Mouse (Mus musculus) embryonic facial prominence, embryonic 14.5 days (tissue): Measurements from ENCODE around the gene AC141477.1. TPM values are rescaled to one million over a fixed set of nuclear protein-coding genes. Genes with fewer than 3 reads are reported as not detected.

Source experiments
- polyA plus RNA-seq: library from polyadenylated mRNA; unstranded; fragments of >200 nt; fragmentation: Nextera tagmentation; extraction: Ambion mirVana; gene quantifications from 2 replicates; pipeline ENCODE4 v1.2.1, GENCODE M21; 2014

The AC141477.1 gene
- polyA plus RNA-seq, 1 experiment from 2014 or later: not detected

Other genes starting within 250 kb of the AC141477.1 start
- 68.7 and 71.5 TPM in 2 replicates for gene Prmt2, start 202.6 kb downstream of the AC141477.1 start, polyA plus RNA-seq
- gene S100b, start 186.6 kb downstream of the AC141477.1 start, polyA plus RNA-seq: 12.9 and 14.6 TPM in 2 replicates
- 6.0 and 7.7 TPM in 2 replicates for gene Dip2a, start 95.2 kb downstream of the AC141477.1 start, polyA plus RNA-seq
- gene Pcnt, start 2.3 kb upstream of the AC141477.1 start, polyA plus RNA-seq: 17.5 and 19.1 TPM in 2 replicates
- 0.25 and 2.2 TPM in 2 replicates for gene 2610028H24Rik, start 8.6 kb upstream of the AC141477.1 start, polyA plus RNA-seq
- gene Mcm3ap, start 28.5 kb upstream of the AC141477.1 start, polyA plus RNA-seq: 53.1 and 63.3 TPM in 2 replicates
- 3.3 and 4.2 TPM in 2 replicates for gene Ybey, start 28.7 kb upstream of the AC141477.1 start, polyA plus RNA-seq
- gene Lss, start 91.1 kb upstream of the AC141477.1 start, polyA plus RNA-seq: 19.2 and 27.9 TPM in 2 replicates
- gene Spatc1l, start 121.8 kb upstream of the AC141477.1 start, polyA plus RNA-seq: not detected in 2 replicates
- 0.11 TPM in 1 of 2 replicates, not detected in the other for gene Ftcd, start 135.2 kb upstream of the AC141477.1 start, polyA plus RNA-seq
- gene Col6a2, start 183.2 kb upstream of the AC141477.1 start, polyA plus RNA-seq: 243 TPM in 2 replicates